In the genomic region with DNA sequence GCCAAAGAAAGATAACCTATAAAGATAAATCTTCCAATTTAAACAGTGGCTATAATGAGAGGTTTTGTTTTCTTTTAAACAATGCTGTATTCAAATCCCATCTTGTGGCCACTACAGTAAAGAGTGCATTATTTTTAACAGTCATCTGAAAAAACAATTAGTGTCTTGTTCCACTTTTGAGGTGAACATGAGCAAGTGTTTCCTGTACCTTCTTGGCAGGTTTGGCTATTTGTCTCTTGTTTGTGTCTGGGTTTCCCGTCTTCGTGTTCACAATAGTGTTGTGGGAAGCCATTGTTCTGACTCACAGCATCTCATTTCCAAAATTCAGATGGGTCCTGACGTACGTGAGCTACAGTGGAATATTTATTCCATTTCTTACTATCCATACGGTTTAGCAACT, we compare ENCODE assay signal across 24 mouse cellular contexts. TPM values are rescaled to one million over a fixed set of nuclear protein-coding genes. Genes with fewer than 3 reads are reported as not detected.
DNase-seq lines count a peak whose midpoint lies in the region; ATAC-seq and TF ChIP-seq lines count a peak whose summit lies in the region.
"Had no signal": no experiment of that assay in that cellular context is flagged by ENCODE, and none has a peak within 500 bp of the region (broad histone marks: within the 10 kb centered on the region; RNA-seq: fewer than 3 reads in every experiment).

No protein-coding gene starts in this region.

- H3K4me2 ChIP-seq in lung, postnatal 0 days (replicated peaks; ENCODE audit: low read depth, low read length), result no peak overlapping the region
- no peak overlapping the region for H3K4me2 ChIP-seq in hindbrain, embryonic 11.5 days (replicated peaks; ENCODE audit: low read depth, low read length)
- H3K4me2 ChIP-seq: embryonic facial prominence, embryonic 12.5 days; embryonic facial prominence, embryonic 15.5 days; heart, embryonic 13.5 days; hindbrain, embryonic 12.5 days; hindbrain, embryonic 15.5 days had no signal

- TF ChIP-seq CTCF in gastrocnemius, adult 2 months (IDR thresholded peaks at IDR 0.05), result no peak
- TF ChIP-seq CTCF in lung, postnatal 0 days (IDR thresholded peaks at IDR 0.05), result no peak

- peaks cover 15% of the 10 kb centered on the region for H3K4me1 ChIP-seq in lung, postnatal 0 days (ENCODE audit: insufficient read depth, low read depth, low read length)
- peaks cover 3% of the 10 kb centered on the region; the same call in 1 of the 2 replicates for H3K4me1 ChIP-seq in hindbrain, embryonic 11.5 days (replicated peaks; ENCODE audit: control insufficient read depth, insufficient read depth, low read length)

- no peak overlapping the region for H3K9ac ChIP-seq in lung, postnatal 0 days (replicated peaks; ENCODE audit: low read depth)
- H3K9ac ChIP-seq in hindbrain, embryonic 11.5 days (ENCODE audit: low read depth, low read length), result no peak overlapping the region
- H3K9ac ChIP-seq: embryonic facial prominence, embryonic 12.5 days; embryonic facial prominence, embryonic 15.5 days; forebrain, postnatal 0 days; heart, embryonic 13.5 days; hindbrain, embryonic 12.5 days; hindbrain, embryonic 15.5 days had no signal

- 64% methylated on average over 5 of the region's 5 CpGs for WGBS in lung, postnatal 0 days
- 81% methylated on average over 5 of the region's 5 CpGs for WGBS in hindbrain, embryonic 11.5 days

- no peak overlapping the region for H3K4me3 ChIP-seq in gastrocnemius, adult 2 months
- H3K4me3 ChIP-seq in lung, postnatal 0 days (ENCODE audit: low read depth, low read length), result no peak overlapping the region
- no peak overlapping the region for H3K4me3 ChIP-seq in hindbrain, embryonic 11.5 days (ENCODE audit: low read depth, low read length)
- H3K4me3 ChIP-seq: embryonic facial prominence, embryonic 12.5 days; embryonic facial prominence, embryonic 15.5 days; heart, embryonic 13.5 days; hindbrain, embryonic 12.5 days; hindbrain, embryonic 15.5 days had no signal

- H3K27me3 ChIP-seq in lung, postnatal 0 days (replicated peaks; ENCODE audit: insufficient read depth, low read length), result no peaks in the 10 kb centered on the region
- H3K27me3 ChIP-seq in hindbrain, embryonic 11.5 days (ENCODE audit: control insufficient read depth, insufficient read depth, low read length), result no peaks in the 10 kb centered on the region
- H3K27me3 ChIP-seq: embryonic facial prominence, embryonic 12.5 days; embryonic facial prominence, embryonic 15.5 days; heart, embryonic 13.5 days; hindbrain, embryonic 12.5 days; hindbrain, embryonic 15.5 days; Patski had no signal

- no peaks in the 10 kb centered on the region for H3K36me3 ChIP-seq in lung, postnatal 0 days (ENCODE audit: insufficient read depth, low read length)
- H3K36me3 ChIP-seq in hindbrain, embryonic 11.5 days (ENCODE audit: control insufficient read depth, insufficient read depth, low read length), result no peaks in the 10 kb centered on the region
- H3K36me3 ChIP-seq: embryonic facial prominence, embryonic 12.5 days; embryonic facial prominence, embryonic 15.5 days; hindbrain, embryonic 12.5 days; hindbrain, embryonic 15.5 days had no signal

- no peak for ATAC-seq in lung, postnatal 0 days
- ATAC-seq in hindbrain, embryonic 11.5 days (ENCODE audit: low FRiP score), result no peak
- ATAC-seq: forebrain, embryonic 14.5 days; forebrain, postnatal 0 days; intestine, postnatal 0 days; Patski had no signal

- no peaks in the 10 kb centered on the region for H3K9me3 ChIP-seq in lung, postnatal 0 days (ENCODE audit: low read length)
- H3K9me3 ChIP-seq in hindbrain, embryonic 11.5 days (ENCODE audit: control insufficient read depth, low read length), result no peaks in the 10 kb centered on the region
- H3K9me3 ChIP-seq: embryonic facial prominence, embryonic 12.5 days; embryonic facial prominence, embryonic 15.5 days; heart, embryonic 13.5 days; hindbrain, embryonic 12.5 days; hindbrain, embryonic 15.5 days had no signal

- intact Hi-C loops in gastrocnemius, adult 2 months (cut with DNase I), result no loop called here

- peak overlapping the region; percentile 82 for H3K27ac ChIP-seq in gastrocnemius, adult 2 months
- no peak overlapping the region for H3K27ac ChIP-seq in lung, postnatal 0 days (ENCODE audit: low read length)
- H3K27ac ChIP-seq in hindbrain, embryonic 11.5 days (ENCODE audit: low read depth, low read length), result no peak overlapping the region
- H3K27ac ChIP-seq: embryonic facial prominence, embryonic 12.5 days; embryonic facial prominence, embryonic 15.5 days; hindbrain, embryonic 12.5 days; hindbrain, embryonic 15.5 days had no signal

- peak; percentile 38; the same call in 1 of the 2 replicates for TF ChIP-seq EP300 in lung, postnatal 0 days (IDR thresholded peaks at IDR 0.05)

- DNase-seq in gastrocnemius, adult 2 months, result no peak
- DNase-seq in gastrocnemius, postnatal 25 days, result no peak
- DNase-seq in heart, adult 8-10 months (ENCODE audit: low spot score), result peak; percentile 77
- no peak for DNase-seq in heart, postnatal 4 days
- no peak for DNase-seq in lung, postnatal 0 days (ENCODE audit: low spot score)
- no peak for DNase-seq in lung, postnatal 4 days
- DNase-seq in hindbrain, embryonic 11.5 days (ENCODE audit: low spot score), result no peak
- DNase-seq: adrenal gland, postnatal 10 days; adrenal gland, postnatal 36 days; cerebellum, adult 11 months; cerebellum, adult 2 months; cerebellum, adult 9-11 months; cerebellum, postnatal 25 days; forebrain, postnatal 0 days; gastrocnemius, postnatal 10 days; heart, postnatal 36 days had no signal

RNA-seq across cellular contexts. Expression of a gene that starts 55.0 kb away (rescaled TPM):
- total RNA-seq in gastrocnemius, adult 2 months (2021), result 100 to 1,000 TPM in 1 of 2 experiments, 10 to 100 TPM in 1; 73.3 to 117 TPM
- 100 to 1,000 TPM; 206 to 284 TPM for total RNA-seq in gastrocnemius, postnatal 25 days (2021)
- total RNA-seq in heart, adult 8-10 months (2022), result 100 to 1,000 TPM; 136 to 221 (median 183) TPM
- 1,000 to 10,000 TPM; 1,026 to 1,084 TPM for total RNA-seq in heart, postnatal 4 days (2021)
- 346 and 376 TPM in 2 replicates for polyA plus RNA-seq in lung, postnatal 0 days (2015; fragmentation: Nextera tagmentation; extraction: Ambion mirVana)
- polyA plus RNA-seq in hindbrain, embryonic 11.5 days (2014; fragmentation: Nextera tagmentation; extraction: Ambion mirVana), result 91.8 and 94.2 TPM in 2 replicates

RNA-seq across cellular contexts. Expression of a gene that starts 55.1 kb away (rescaled TPM):
- total RNA-seq in gastrocnemius, adult 2 months (2021), result 10 to 100 TPM; 51.3 to 69.5 TPM
- total RNA-seq in gastrocnemius, postnatal 25 days (2021), result 100 to 1,000 TPM; 101 to 136 TPM
- 100 to 1,000 TPM in 3 of 4 experiments, 10 to 100 TPM in 1; 93.1 to 141 (median 113) TPM for total RNA-seq in heart, adult 8-10 months (2022)
- total RNA-seq in heart, postnatal 4 days (2021), result 100 to 1,000 TPM; 558 to 588 TPM
- polyA plus RNA-seq in lung, postnatal 0 days (2015; fragmentation: Nextera tagmentation; extraction: Ambion mirVana), result 183 and 189 TPM in 2 replicates
- 26.2 and 29.9 TPM in 2 replicates for polyA plus RNA-seq in hindbrain, embryonic 11.5 days (2014; fragmentation: Nextera tagmentation; extraction: Ambion mirVana)
